Mouse (Mus musculus) urinary bladder, adult 2 months (tissue): Measurements from ENCODE around the gene Slc23a2. TPM values are rescaled to one million over a fixed set of nuclear protein-coding genes. Genes with fewer than 3 reads are reported as not detected.

Experiments
- DNase-seq: peaks from one replicate; pipeline ENCODE4 v3.0.0; 2022; ENCODE audit warnings: low spot score
- polyA plus RNA-seq: library from polyadenylated mRNA; depleted of rRNA; stranded (reverse); fragments of >200 nt; gene quantifications from 2 replicates; pipeline ENCODE4 v1.2.3, GENCODE M21; 2012; rRNA removed

Gene Slc23a2
- polyA plus RNA-seq, 1 experiment, result 36.3 TPM

GRCm38 (mm10) chr2:132024028-132024427, 120.9 kb downstream of the Slc23a2 start:
- DNase-seq, result no peak

DNA sequence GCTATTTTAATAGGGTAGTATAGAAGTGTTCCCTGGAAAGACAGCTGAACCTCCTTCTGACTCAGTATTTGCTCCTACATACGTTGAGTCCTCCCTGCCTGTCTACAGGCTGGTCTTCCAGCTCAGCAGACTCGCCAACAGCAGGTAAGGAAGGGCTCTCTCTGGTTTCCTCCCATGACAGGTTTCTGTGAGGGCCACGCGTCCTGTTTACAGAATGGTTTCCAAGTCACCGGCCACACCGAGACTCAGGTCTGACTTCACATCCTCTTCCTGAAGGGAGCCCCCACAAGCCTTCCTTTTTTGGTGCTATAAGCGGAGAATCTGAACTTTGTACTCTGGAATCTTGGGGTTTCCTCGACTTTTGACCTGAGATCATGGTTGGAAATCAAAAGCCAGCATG, 122.3 kb downstream of the Slc23a2 start:
- DNase-seq, result no peak

DNA sequence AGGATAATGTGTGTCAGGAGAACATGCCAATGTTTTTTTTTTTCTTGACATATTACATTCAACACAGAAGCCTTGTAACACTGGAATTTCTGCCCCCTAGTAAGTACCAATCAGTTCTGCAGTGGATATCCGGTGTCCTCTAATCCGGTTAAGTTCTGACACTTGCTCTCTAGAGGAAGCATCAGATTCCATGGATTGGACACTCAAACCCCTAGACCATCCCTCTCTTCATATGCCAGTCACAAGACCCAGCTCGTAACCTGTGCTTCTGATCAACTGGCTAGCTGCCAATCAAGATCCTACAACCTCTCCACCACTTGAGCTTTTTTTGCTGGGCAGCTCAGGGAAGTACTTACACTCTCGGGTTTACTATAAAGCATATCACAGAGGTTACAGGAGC, 123.3 kb downstream of the Slc23a2 start:
- DNase-seq, result no peak

GRCm38 (mm10) chr2:132020991-132021541, 123.8 kb downstream of the Slc23a2 start:
- no peak for DNase-seq

DNA sequence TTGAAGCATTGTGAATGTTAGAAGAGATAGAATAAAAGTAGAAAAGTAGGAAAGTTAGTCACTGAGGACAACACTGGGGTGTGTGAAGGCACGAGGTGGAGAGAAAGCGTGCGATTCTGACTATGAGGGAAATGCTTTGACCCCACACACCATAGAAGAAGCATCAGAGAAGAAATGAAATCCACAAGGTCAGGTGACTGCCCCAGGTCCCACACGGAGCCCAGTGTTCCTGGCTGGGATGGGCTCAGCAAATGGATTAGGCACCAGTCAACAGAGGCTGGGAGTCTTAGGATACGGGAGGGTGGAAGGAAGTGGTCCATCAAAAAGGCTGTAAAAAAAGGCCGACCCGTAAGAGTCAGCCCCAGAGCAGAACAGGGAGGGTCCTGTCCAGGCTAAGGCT, 124.5 kb downstream of the Slc23a2 start:
- DNase-seq, result no peak

DNA sequence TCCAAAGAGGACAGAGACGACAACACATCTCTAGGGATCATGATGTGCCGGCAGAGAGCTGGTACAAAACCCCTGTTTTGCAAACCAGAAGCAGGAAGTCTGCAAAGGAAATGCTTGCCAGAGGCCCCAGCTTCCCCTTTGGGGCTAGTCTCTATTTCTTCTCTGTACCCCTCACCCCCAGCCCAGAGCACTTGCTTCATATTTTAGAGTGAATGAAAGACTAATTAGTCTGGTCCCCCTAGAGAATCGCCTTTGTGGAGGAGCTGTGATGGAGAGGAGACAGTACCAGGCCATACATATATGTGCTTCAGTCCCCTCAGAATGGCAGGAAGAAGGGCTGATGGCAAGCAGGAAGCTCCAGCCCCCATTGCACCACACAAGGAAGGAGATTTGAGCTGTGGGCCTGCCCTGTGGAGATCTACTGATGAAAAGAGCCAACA, 125.5 kb downstream of the Slc23a2 start:
- DNase-seq, result no peak

DNA sequence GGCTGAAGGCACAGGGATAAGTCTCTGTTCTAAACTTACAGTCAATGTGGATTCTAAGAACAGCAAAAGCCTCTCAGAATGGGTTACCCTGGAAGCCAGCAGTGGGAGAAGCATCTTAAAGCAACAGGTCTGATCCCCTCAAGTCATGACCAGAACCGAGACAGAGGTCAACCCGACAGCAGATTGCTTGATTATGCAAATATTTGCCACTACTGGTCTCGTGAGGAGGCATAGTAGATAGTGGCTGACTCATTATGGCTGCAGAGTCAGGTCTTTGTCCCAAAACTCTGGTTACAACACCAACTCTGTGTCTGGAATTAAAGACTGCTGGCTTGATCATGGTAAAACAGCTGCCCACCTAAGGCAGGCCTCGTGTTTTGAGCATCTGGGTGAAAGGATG, 126.8 kb downstream of the Slc23a2 start:
- DNase-seq, result no peak

DNA sequence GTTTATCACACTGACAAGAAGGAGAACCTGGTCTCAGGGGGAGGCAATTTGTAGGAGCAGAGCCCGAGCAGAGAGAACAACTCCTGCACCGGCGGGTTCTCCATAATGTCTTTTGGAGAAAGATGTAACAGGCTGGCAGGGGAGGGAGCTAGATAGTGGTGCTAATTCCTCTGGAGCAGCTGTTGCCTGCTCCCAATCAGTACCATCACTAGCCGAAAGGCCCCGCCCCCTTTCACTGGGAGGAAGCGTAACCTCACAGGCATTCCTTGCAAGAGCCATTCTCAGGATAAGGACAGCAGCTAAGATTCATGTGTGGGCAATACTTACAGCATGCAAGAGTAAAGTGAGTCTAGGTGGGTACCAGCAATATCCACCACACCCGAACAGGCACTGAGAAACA, 127.3 kb downstream of the Slc23a2 start:
- no peak for DNase-seq

- no peak for DNase-seq
Observed at GRCm38 (mm10) chr2:132016034-132016433, 128.9 kb downstream of the Slc23a2 start.

- DNase-seq, result no peak
Observed at GRCm38 (mm10) chr2:132013152-132013551, 131.8 kb downstream of the Slc23a2 start.

GRCm38 (mm10) chr2:132010781-132011180, 134.1 kb downstream of the Slc23a2 start:
- no peak for DNase-seq

GRCm38 (mm10) chr2:132008186-132008585, 136.7 kb downstream of the Slc23a2 start:
- DNase-seq, result no peak

DNA sequence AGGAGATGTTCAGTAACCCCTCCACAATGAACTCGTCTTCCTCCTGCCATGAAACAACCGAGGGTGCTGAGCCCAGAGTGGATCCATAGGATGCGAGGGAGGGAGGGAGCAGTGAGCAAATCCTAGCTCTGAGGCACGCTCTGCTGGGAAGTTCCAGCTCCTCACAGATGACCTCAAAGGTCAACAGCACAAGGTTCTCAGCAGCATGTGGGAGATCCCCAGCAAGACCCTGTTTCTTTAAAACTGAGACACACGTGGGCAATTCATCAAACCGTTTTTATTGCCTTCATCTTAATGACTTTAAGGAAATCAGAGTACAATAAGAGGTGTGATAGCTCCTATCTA, 137.5 kb downstream of the Slc23a2 start:
- no peak for DNase-seq

- DNase-seq, result no peak
Observed at GRCm38 (mm10) chr2:132006561-132007474, 138.1 kb downstream of the Slc23a2 start.

GRCm38 (mm10) chr2:132005445-132005844, 139.5 kb downstream of the Slc23a2 start:
- no peak for DNase-seq

DNA sequence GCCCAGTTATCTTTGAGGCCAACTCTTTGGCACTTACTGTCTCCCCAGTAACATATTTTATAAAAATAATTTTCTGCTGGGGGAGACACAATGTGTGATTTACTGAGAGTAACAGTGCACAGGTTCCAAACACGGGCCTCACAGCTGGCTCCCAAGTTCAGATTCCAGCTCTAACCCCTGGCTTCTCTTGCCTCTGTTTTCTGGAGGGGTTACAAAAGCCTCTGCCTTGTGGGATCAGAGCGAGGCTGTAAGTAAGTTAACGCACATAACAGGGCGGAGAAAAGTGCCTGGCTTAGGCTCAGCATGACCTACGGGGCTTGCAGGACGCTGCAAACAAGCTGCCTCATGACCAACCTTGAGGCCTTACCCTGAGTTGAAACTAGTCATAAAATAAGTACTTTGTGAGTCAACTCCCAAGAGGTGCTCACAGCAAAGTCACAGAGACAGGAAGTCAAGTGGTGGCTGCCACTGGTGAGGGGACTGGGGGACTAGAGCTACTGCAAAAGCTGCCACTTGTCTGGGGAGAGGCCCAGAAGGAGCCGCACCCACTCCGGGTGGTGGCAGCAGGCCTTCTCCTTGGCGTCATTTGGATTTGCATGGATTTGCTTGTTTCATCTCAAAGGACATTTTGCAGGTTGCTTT, 140.3 kb downstream of the Slc23a2 start:
- DNase-seq, result no peak

DNA sequence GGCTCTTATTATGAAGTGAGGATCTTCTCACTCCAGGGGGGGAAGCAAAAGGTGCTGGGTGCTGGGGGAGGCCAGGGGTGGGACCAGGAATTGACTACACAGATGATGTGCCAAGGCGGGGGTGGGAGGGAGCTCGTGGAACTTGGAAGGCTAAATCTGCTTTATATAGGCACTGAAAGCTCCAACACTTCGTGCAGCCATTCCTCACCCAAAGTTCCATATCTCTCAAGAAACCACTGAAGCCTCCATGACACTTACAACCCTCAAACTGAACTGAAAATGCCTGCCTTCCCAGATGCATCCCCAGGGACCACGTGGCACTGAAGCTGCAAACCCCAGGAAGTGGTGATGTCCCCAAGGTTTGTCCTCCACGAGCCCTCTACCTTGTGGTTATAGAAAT, 141.0 kb downstream of the Slc23a2 start:
- no peak for DNase-seq

Other genes with a start within 250 kb of the Slc23a2 start
- 161 and 189 TPM in 2 replicates for gene Prnp, start 235.2 kb downstream of the Slc23a2 start, polyA plus RNA-seq
- 0.07 TPM in 1 of 2 replicates, not detected in the other for gene Prn, start 235.2 kb downstream of the Slc23a2 start, polyA plus RNA-seq
- gene Prnd, start 194.2 kb downstream of the Slc23a2 start, polyA plus RNA-seq, result 0.90 and 1.2 TPM in 2 replicates
- gene Rassf2, start 114.8 kb downstream of the Slc23a2 start, polyA plus RNA-seq, result 6.6 and 13.8 TPM in 2 replicates
- gene Tmem230, start 102.7 kb upstream of the Slc23a2 start, polyA plus RNA-seq, result 44.1 and 48.0 TPM in 2 replicates
- 73.2 and 96.5 TPM in 2 replicates for gene Pcna, start 108.2 kb upstream of the Slc23a2 start, polyA plus RNA-seq
- gene Cds2, start 118.0 kb upstream of the Slc23a2 start, polyA plus RNA-seq, result 38.4 and 52.2 TPM in 2 replicates
- 0.01 TPM in 1 of 2 replicates, not detected in the other for gene Prokr2, start 240.3 kb upstream of the Slc23a2 start, polyA plus RNA-seq